Mouse (Mus musculus): ENCODE data around the gene Ccdc190. TPM values are rescaled to one million over a fixed set of nuclear protein-coding genes. Genes with fewer than 3 reads are reported as not detected.

Gene Ccdc190
- total RNA-seq (2012; rRNA removed): 0.40 and 0.63 TPM in 2 replicates

- no peak for DNase-seq (ENCODE audit: low read depth, low spot score)
- Histone ChIP-seq H3K36me3 (ENCODE audit: control insufficient read depth, insufficient read depth, low read length, poor library complexity, severe bottlenecking) (no peaks in the 10 kb centered on the region), H3K9me3 (ENCODE audit: control insufficient read depth, insufficient read depth, low read depth, low read length) (no peaks in the 10 kb centered on the region), H3K4me1 (ENCODE audit: control insufficient read depth in 2 of 2, insufficient read depth in 2 of 2, low read length in 2 of 2, poor library complexity in 1 of 2) (peaks cover 2 to 7% of the 10 kb centered on the region in 2 experiments; a peak in 1 of 4 replicates), H3K9ac (ENCODE audit: insufficient read depth, low read depth, low read length, poor library complexity, severe bottlenecking) (no peak within 1 kb of the TSS), H3K4me3 (ENCODE audit: insufficient read depth in 1 of 2, low read depth in 1 of 2, low read length in 2 of 2, poor library complexity in 1 of 2, severe bottlenecking in 1 of 2) (0 out of 4 replicates have a peak within 1 kb of the TSS, but pooled peaks of 1 of the 2 experiments have one; percentile 4), H3K27ac (ENCODE audit: insufficient read depth, low read depth, low read length, poor library complexity, severe bottlenecking) (no peak within 1 kb of the TSS)
- TF ChIP-seq ZC3H11A (IDR thresholded peaks at IDR 0.05; ENCODE audit: borderline replicate concordance, low read depth, low read length): no peak
- no peak for TF ChIP-seq HCFC1 (IDR thresholded peaks at IDR 0.05; ENCODE audit: borderline replicate concordance, insufficient read depth, low read length)
- no peak for TF ChIP-seq MAFK (IDR thresholded peaks at IDR 0.05; ENCODE audit: insufficient read depth, low read depth, low read length)
- no peak for TF ChIP-seq ZNF384 (IDR thresholded peaks at IDR 0.05; ENCODE audit: low read depth, low read length)
- in situ Hi-C loops (cut with MboI; ENCODE audit: low sequenced_read_pairs in 2 of 2, unreplicated experiment in 2 of 2): loop anchor here (10.0 to 25.0 kb wide), 4 partner anchors 264 to 684 kb away; partner anchors contain the start of gene Nuf2 (in 2 of the 2)
Observed at GRCm38 (mm10) chr1:169928454-169928971, at the start of gene Ccdc190. Gene Ccdc190 (plus strand): TSS chr1:169928648.

DNA sequence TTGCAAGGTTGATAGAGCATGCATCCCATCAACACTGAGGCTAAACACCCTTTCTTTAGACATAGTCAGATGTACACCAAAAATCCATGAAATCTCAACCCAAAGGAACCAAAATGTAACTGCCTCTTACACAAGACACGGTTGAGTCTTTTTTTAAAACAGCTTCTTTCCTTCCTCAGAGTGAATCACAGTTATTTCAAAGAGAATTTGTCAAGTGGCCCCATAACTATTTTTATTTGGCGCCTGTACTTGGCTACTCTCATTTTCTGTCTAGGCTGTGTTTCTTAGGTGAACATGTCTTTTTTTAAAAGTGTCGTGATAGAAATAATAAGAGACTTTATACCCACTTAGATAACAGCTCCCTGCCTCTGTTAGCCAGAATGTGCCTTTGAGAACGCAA lies 49.4 kb upstream of the Ccdc190 start:
- DNase-seq (ENCODE audit: low read depth, low spot score): no peak

DNA sequence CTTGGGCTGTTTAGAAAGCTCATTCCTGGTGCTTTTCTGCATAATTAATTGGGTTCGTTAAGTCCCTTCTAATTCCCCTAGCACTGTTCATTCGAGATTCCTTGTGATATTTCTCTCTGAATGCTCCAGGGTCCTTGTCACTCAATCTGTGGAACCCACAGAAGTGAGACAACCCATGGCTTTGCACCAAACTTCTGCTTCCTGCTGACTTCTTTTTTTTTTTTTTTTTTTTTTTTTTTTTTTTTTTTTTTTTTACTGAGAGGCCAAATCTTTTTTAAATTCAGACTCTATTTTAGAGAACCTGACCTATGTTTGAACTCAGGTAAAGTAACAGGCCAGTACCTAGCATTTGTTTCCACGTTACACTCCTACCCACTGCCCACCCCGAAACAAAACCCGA lies 48.3 kb upstream of the Ccdc190 start:
- TF ChIP-seq MAFK (IDR thresholded peaks at IDR 0.05; ENCODE audit: insufficient read depth, low read depth, low read length) (no peak), ZNF384 (IDR thresholded peaks at IDR 0.05; ENCODE audit: low read depth, low read length) (0 out of 2 replicates have a peak, but pooled peaks have one; percentile 19)
- H3K9ac ChIP-seq (ENCODE audit: insufficient read depth, low read depth, low read length, poor library complexity, severe bottlenecking): no peak overlapping the region
- no peak overlapping the region for H3K27ac ChIP-seq (ENCODE audit: insufficient read depth, low read depth, low read length, poor library complexity, severe bottlenecking)
- no peaks in the 10 kb centered on the region for H3K4me1 ChIP-seq (ENCODE audit: control insufficient read depth in 2 of 2, insufficient read depth in 2 of 2, low read length in 2 of 2, poor library complexity in 1 of 2)
- in situ Hi-C loops (cut with MboI; ENCODE audit: low sequenced_read_pairs in 2 of 2, unreplicated experiment in 2 of 2): no loop called here
- H3K9me3 ChIP-seq (ENCODE audit: control insufficient read depth, insufficient read depth, low read depth, low read length): no peaks in the 10 kb centered on the region
- H3K36me3 ChIP-seq (ENCODE audit: control insufficient read depth, insufficient read depth, low read length, poor library complexity, severe bottlenecking): no peaks in the 10 kb centered on the region
- no peak for DNase-seq (ENCODE audit: low read depth, low spot score)
- H3K4me3 ChIP-seq (ENCODE audit: insufficient read depth in 1 of 2, low read depth in 1 of 2, low read length in 2 of 2, poor library complexity in 1 of 2, severe bottlenecking in 1 of 2): no peak overlapping the region

More for the DNA sequence above, 49.4 kb upstream of the Ccdc190 start:
- H3K27ac ChIP-seq (ENCODE audit: insufficient read depth, low read depth, low read length, poor library complexity, severe bottlenecking): no peak overlapping the region
- H3K4me1 ChIP-seq (ENCODE audit: control insufficient read depth in 2 of 2, insufficient read depth in 2 of 2, low read length in 2 of 2, poor library complexity in 1 of 2): no peaks in the 10 kb centered on the region
- in situ Hi-C loops (cut with MboI; ENCODE audit: low sequenced_read_pairs in 2 of 2, unreplicated experiment in 2 of 2): no loop called here
- TF ChIP-seq ZC3H11A (IDR thresholded peaks at IDR 0.05; ENCODE audit: borderline replicate concordance, low read depth, low read length): no peak
- no peak for TF ChIP-seq HCFC1 (IDR thresholded peaks at IDR 0.05; ENCODE audit: borderline replicate concordance, insufficient read depth, low read length)
- no peak for TF ChIP-seq ZNF384 (IDR thresholded peaks at IDR 0.05; ENCODE audit: low read depth, low read length)
- TF ChIP-seq MAFK (IDR thresholded peaks at IDR 0.05; ENCODE audit: insufficient read depth, low read depth, low read length): no peak
- H3K9me3 ChIP-seq (ENCODE audit: control insufficient read depth, insufficient read depth, low read depth, low read length): no peaks in the 10 kb centered on the region
- no peak overlapping the region for H3K9ac ChIP-seq (ENCODE audit: insufficient read depth, low read depth, low read length, poor library complexity, severe bottlenecking)
- H3K36me3 ChIP-seq (ENCODE audit: control insufficient read depth, insufficient read depth, low read length, poor library complexity, severe bottlenecking): no peaks in the 10 kb centered on the region
- H3K4me3 ChIP-seq (ENCODE audit: insufficient read depth in 1 of 2, low read depth in 1 of 2, low read length in 2 of 2, poor library complexity in 1 of 2, severe bottlenecking in 1 of 2): no peak overlapping the region

DNA sequence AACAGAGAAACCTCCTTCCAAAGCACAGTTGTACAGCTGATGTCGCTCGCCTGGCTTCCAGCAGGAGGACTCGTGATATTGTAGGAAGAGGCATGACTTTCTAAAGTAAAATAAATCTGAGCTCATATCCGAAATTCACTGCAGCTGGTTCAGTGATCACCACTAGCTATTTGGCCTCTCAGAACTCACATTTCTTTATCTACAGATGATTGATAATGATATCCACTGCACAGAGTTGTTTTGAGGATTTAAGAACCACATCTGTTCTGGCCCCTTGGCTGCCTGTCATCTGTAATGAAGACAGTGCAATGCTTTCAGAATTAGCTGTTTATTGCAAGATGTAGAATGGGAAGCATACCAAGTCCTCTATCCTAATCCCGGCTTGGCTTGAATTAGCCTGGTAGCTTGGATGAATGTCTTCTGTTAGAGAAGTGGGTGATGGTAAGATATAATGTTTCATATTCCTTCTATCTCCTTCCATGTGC lies 45.3 kb upstream of the Ccdc190 start:
- no peak overlapping the region for H3K9ac ChIP-seq (ENCODE audit: insufficient read depth, low read depth, low read length, poor library complexity, severe bottlenecking)
- no peak overlapping the region for H3K4me3 ChIP-seq (ENCODE audit: insufficient read depth in 1 of 2, low read depth in 1 of 2, low read length in 2 of 2, poor library complexity in 1 of 2, severe bottlenecking in 1 of 2)
- no peaks in the 10 kb centered on the region for H3K9me3 ChIP-seq (ENCODE audit: control insufficient read depth, insufficient read depth, low read depth, low read length)
- no peaks in the 10 kb centered on the region for H3K4me1 ChIP-seq (ENCODE audit: control insufficient read depth in 2 of 2, insufficient read depth in 2 of 2, low read length in 2 of 2, poor library complexity in 1 of 2)
- in situ Hi-C loops (cut with MboI; ENCODE audit: low sequenced_read_pairs in 2 of 2, unreplicated experiment in 2 of 2): no loop called here
- DNase-seq (ENCODE audit: low read depth, low spot score): no peak
- no peak for TF ChIP-seq ZNF384 (IDR thresholded peaks at IDR 0.05; ENCODE audit: low read depth, low read length)
- no peak for TF ChIP-seq ZC3H11A (IDR thresholded peaks at IDR 0.05; ENCODE audit: borderline replicate concordance, low read depth, low read length)
- no peak for TF ChIP-seq HCFC1 (IDR thresholded peaks at IDR 0.05; ENCODE audit: borderline replicate concordance, insufficient read depth, low read length)
- TF ChIP-seq CHD2 (IDR thresholded peaks at IDR 0.05; ENCODE audit: low read depth, low read length): no peak
- no peak for TF ChIP-seq MAFK (IDR thresholded peaks at IDR 0.05; ENCODE audit: insufficient read depth, low read depth, low read length)
- no peak overlapping the region for H3K27ac ChIP-seq (ENCODE audit: insufficient read depth, low read depth, low read length, poor library complexity, severe bottlenecking)
- no peaks in the 10 kb centered on the region for H3K36me3 ChIP-seq (ENCODE audit: control insufficient read depth, insufficient read depth, low read length, poor library complexity, severe bottlenecking)

DNA sequence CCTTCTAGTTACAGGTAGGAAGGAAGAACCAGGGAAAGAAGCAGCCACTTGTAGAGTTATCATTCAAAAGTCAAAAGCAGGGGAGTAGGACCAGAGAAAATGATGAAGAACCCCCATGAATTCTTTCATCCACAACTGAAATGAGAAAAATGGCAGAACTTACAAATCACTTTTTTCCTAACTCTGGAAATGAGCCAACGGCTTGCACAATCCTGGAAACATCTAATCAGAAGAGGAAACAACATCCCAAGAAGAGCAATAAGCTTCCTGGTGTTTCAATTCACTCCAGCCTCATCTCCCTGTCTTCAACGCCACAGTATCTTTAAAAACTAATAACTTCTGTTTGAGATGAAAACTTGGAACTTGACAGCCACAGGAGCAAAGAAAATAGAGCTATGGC lies 39.2 kb upstream of the Ccdc190 start:
- TF ChIP-seq CHD2 (IDR thresholded peaks at IDR 0.05; ENCODE audit: low read depth, low read length) (no peak), ZC3H11A (IDR thresholded peaks at IDR 0.05; ENCODE audit: borderline replicate concordance, low read depth, low read length) (no peak), MAFK (IDR thresholded peaks at IDR 0.05; ENCODE audit: insufficient read depth, low read depth, low read length) (no peak), HCFC1 (IDR thresholded peaks at IDR 0.05; ENCODE audit: borderline replicate concordance, insufficient read depth, low read length) (no peak), ZNF384 (IDR thresholded peaks at IDR 0.05; ENCODE audit: low read depth, low read length) (no peak)
- H3K9me3 ChIP-seq (ENCODE audit: control insufficient read depth, insufficient read depth, low read depth, low read length): no peaks in the 10 kb centered on the region
- DNase-seq (ENCODE audit: low read depth, low spot score): no peak
- H3K36me3 ChIP-seq (ENCODE audit: control insufficient read depth, insufficient read depth, low read length, poor library complexity, severe bottlenecking): no peaks in the 10 kb centered on the region
- in situ Hi-C loops (cut with MboI; ENCODE audit: low sequenced_read_pairs in 2 of 2, unreplicated experiment in 2 of 2): no loop called here
- H3K27ac ChIP-seq (ENCODE audit: insufficient read depth, low read depth, low read length, poor library complexity, severe bottlenecking): no peak overlapping the region
- H3K4me3 ChIP-seq (ENCODE audit: insufficient read depth in 1 of 2, low read depth in 1 of 2, low read length in 2 of 2, poor library complexity in 1 of 2, severe bottlenecking in 1 of 2): no peak overlapping the region
- no peaks in the 10 kb centered on the region for H3K4me1 ChIP-seq (ENCODE audit: control insufficient read depth in 2 of 2, insufficient read depth in 2 of 2, low read length in 2 of 2, poor library complexity in 1 of 2)
- no peak overlapping the region for H3K9ac ChIP-seq (ENCODE audit: insufficient read depth, low read depth, low read length, poor library complexity, severe bottlenecking)

All from ES-E14 (cell line).